Mouse (Mus musculus): Measurements from ENCODE around the gene 6430571L13Rik. TPM values are rescaled to one million over a fixed set of nuclear protein-coding genes. Genes with fewer than 3 reads are reported as not detected.

The 6430571L13Rik gene
- total and polyA plus RNA-seq, 3 experiments: 0.35 TPM; not detected in 1

DNA sequence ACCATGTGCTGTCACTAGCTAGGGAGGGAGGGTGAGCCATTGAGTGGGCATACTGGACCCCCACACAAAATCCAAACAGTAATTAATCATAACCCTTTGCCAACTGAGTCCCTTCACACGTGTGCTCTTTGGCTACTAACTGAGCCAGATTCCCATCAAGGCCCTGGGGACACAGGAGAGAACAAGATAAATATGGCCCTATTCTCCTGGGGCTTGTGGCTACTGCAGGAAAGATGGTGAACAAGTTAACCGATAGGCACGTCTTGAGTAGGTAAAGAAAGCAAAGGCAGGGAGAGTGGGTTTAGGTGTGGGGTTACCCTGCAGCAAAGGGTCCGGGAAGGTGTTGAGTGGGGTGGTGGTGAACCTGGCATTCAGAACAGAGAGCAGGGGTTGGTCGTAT is 36.5 kb upstream of the 6430571L13Rik start:
- Histone ChIP-seq H3K27ac (ENCODE audit: control insufficient read depth, low read depth, low read length) (no peak overlapping the region), H3K36me3 (ENCODE audit: control insufficient read depth in 1 of 2, insufficient read depth in 2 of 2, low read length in 2 of 2) (peaks cover 0 to 28% of the 10 kb centered on the region in 2 experiments; a peak in 2 of 4 replicates), H3K4me3 (ENCODE audit: control insufficient read depth in 1 of 2, insufficient read depth in 1 of 2, low read depth in 2 of 2, low read length in 2 of 2) (no peak overlapping the region), H3K27me3 (ENCODE audit: control insufficient read depth in 1 of 2, insufficient read depth in 2 of 2, low read length in 2 of 2) (no peaks in the 10 kb centered on the region), H3K9me3 (replicated peaks; ENCODE audit: insufficient read depth, low read length) (no peaks in the 10 kb centered on the region), H3K9ac (ENCODE audit: control insufficient read depth, low read depth, low read length, poor library complexity, severe bottlenecking) (no peak overlapping the region), H3K4me1 (ENCODE audit: control insufficient read depth in 1 of 2, insufficient read depth in 2 of 2, low read length in 2 of 2) (peaks cover 4 to 46% of the 10 kb centered on the region in 2 experiments), H3K79me2 (ENCODE audit: control insufficient read depth, insufficient read depth, low read length, poor library complexity) (peaks cover 8% of the 10 kb centered on the region)
- DNase-seq (ENCODE audit: low read depth, low spot score): no peak
- TF ChIP-seq TCF12 (IDR thresholded peaks at IDR 0.05; ENCODE audit: low read depth, low read length) (no peak), ZC3H11A (IDR thresholded peaks at IDR 0.05; ENCODE audit: low read depth, low read length) (no peak), UBTF (IDR thresholded peaks at IDR 0.05; ENCODE audit: borderline replicate concordance, insufficient read depth, low read depth, low read length) (no peak), POLR2AphosphoS5 (IDR thresholded peaks at IDR 0.05; ENCODE audit: borderline replicate concordance, low read depth, low read length) (no peak), MEF2A (IDR thresholded peaks at IDR 0.05; ENCODE audit: extremely low read depth, insufficient replicate concordance, low read depth, low read length, poor library complexity, severe bottlenecking) (no peak), POLR2A (IDR thresholded peaks at IDR 0.05; ENCODE audit: control insufficient read depth in 1 of 2, insufficient read depth in 1 of 2, low read depth in 1 of 2, low read length in 2 of 2, poor library complexity in 1 of 2) (no peak), MAZ (IDR thresholded peaks at IDR 0.05; ENCODE audit: low read depth, low read length) (no peak), SMC3 (IDR thresholded peaks at IDR 0.05; ENCODE audit: low read depth, low read length) (no peak), CHD1 (IDR thresholded peaks at IDR 0.05; ENCODE audit: low read depth, low read length) (no peak), MXI1 (IDR thresholded peaks at IDR 0.05; ENCODE audit: low read depth, low read length) (no peak), POLR2AphosphoS2 (IDR thresholded peaks at IDR 0.05; ENCODE audit: low read length) (no peak), TAL1 (IDR thresholded peaks at IDR 0.05; ENCODE audit: low read length) (no peak), CHD2 (IDR thresholded peaks at IDR 0.05; ENCODE audit: low read length) (no peak)

DNA sequence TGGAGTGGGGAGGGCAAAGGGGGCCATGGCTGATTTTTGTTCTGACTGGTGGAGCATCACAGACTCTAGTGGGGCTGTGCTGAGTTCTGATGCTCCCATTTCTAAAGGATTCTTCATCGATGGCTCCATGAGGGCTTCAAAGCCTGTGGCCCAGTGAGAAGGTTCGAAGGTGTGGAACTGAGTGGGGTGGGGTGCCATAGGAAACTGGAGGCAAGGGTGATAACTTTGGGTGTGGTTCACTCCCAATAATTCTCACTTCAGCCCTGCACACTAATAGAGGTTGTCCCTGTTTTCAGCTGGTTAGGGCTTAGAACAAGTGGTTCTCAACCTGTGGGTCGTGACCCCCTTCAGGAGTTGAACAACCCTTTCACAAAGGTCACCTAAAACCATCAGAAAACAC is 36.0 kb upstream of the 6430571L13Rik start:
- Histone ChIP-seq H3K9me3 (replicated peaks; ENCODE audit: insufficient read depth, low read length) (no peaks in the 10 kb centered on the region), H3K27me3 (ENCODE audit: control insufficient read depth in 1 of 2, insufficient read depth in 2 of 2, low read length in 2 of 2) (no peaks in the 10 kb centered on the region), H3K27ac (ENCODE audit: control insufficient read depth, low read depth, low read length) (no peak overlapping the region), H3K79me2 (ENCODE audit: control insufficient read depth, insufficient read depth, low read length, poor library complexity) (peaks cover 5% of the 10 kb centered on the region; the same call in 1 of the 2 replicates), H3K9ac (ENCODE audit: control insufficient read depth, low read depth, low read length, poor library complexity, severe bottlenecking) (no peak overlapping the region), H3K4me1 (ENCODE audit: control insufficient read depth in 1 of 2, insufficient read depth in 2 of 2, low read length in 2 of 2) (peaks cover 4 to 44% of the 10 kb centered on the region in 2 experiments), H3K36me3 (ENCODE audit: control insufficient read depth in 1 of 2, insufficient read depth in 2 of 2, low read length in 2 of 2) (peaks cover 0 to 26% of the 10 kb centered on the region in 2 experiments; a peak in 2 of 4 replicates), H3K4me3 (ENCODE audit: control insufficient read depth in 1 of 2, insufficient read depth in 1 of 2, low read depth in 2 of 2, low read length in 2 of 2) (no peak overlapping the region)
- TF ChIP-seq MAZ (IDR thresholded peaks at IDR 0.05; ENCODE audit: low read depth, low read length): no peak
- no peak for TF ChIP-seq MAFK (IDR thresholded peaks at IDR 0.05; ENCODE audit: borderline replicate concordance, low read depth, low read length)
- TF ChIP-seq RCOR1 (IDR thresholded peaks at IDR 0.05; ENCODE audit: low read depth, low read length): no peak
- no peak for TF ChIP-seq TBP (IDR thresholded peaks at IDR 0.05; ENCODE audit: low read depth, low read length)
- TF ChIP-seq MXI1 (IDR thresholded peaks at IDR 0.05; ENCODE audit: low read depth, low read length): no peak
- TF ChIP-seq SIN3A (IDR thresholded peaks at IDR 0.05; ENCODE audit: low read length): no peak
- no peak for TF ChIP-seq ZMIZ1 (IDR thresholded peaks at IDR 0.05; ENCODE audit: low read depth, low read length)
- TF ChIP-seq CHD1 (IDR thresholded peaks at IDR 0.05; ENCODE audit: low read depth, low read length): no peak
- TF ChIP-seq KAT2A (conservative IDR thresholded peaks at IDR 0.05; ENCODE audit: low read depth, low read length): no peak
- no peak for TF ChIP-seq GABPA (IDR thresholded peaks at IDR 0.05; ENCODE audit: low read depth, low read length)
- no peak for TF ChIP-seq EP300 (IDR thresholded peaks at IDR 0.05; ENCODE audit: low read depth in 1 of 2, low read length in 2 of 2)
- TF ChIP-seq RAD21 (IDR thresholded peaks at IDR 0.05; ENCODE audit: low read depth, low read length): no peak
- DNase-seq (ENCODE audit: low read depth, low spot score): no peak
